Comparison of ENCODE assay signal across 16 mouse cellular contexts in the genomic region with DNA sequence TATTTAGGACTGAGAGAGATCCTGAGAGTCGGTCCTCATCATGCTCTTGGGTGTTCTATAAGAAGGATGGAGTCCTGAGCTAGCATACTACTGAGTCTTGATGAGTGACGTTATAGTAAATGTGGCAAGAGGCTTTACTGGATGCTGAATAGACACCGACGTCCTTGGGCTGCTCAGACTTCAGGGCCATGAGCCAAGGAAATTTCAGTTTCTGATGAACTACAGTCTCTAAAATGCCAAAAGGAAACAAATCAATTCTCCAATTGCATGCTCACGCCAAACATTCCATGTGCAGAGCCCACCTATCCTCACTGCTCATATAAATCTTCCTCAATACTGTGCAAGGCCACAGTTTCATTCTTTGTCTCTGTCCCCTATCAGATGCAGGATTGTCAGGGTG.
DNase-seq lines count a peak whose midpoint lies in the region; ATAC-seq lines count a peak whose summit lies in the region.
"Had no signal": no experiment of that assay in that cellular context is flagged by ENCODE, and none has a peak within 500 bp of the region (broad histone marks: within the 10 kb centered on the region; RNA-seq: fewer than 3 reads in every experiment).

No protein-coding gene starts in this region.

- no peak overlapping the region for H3K9ac ChIP-seq in embryonic facial prominence, embryonic 14.5 days (ENCODE audit: low read depth, low read length)
- no peak overlapping the region for H3K9ac ChIP-seq in kidney, embryonic 15.5 days
- H3K9ac ChIP-seq: forebrain, embryonic 15.5 days; hindbrain, embryonic 13.5 days; intestine, embryonic 15.5 days had no signal

- peak; percentile 18; the same call in 1 of the 2 replicates for ATAC-seq in embryonic facial prominence, embryonic 14.5 days (ENCODE audit: low read depth)
- ATAC-seq in kidney, embryonic 15.5 days (replicated peaks; ENCODE audit: low FRiP score) = no peak
- ATAC-seq: forebrain, embryonic 15.5 days; intestine, embryonic 15.5 days had no signal

- no peak overlapping the region for H3K27ac ChIP-seq in embryonic facial prominence, embryonic 14.5 days (replicated peaks; ENCODE audit: low read depth, low read length)
- no peak overlapping the region for H3K27ac ChIP-seq in embryonic facial prominence, embryonic 10.5 days (replicated peaks)
- no peak overlapping the region for H3K27ac ChIP-seq in kidney, embryonic 15.5 days
- H3K27ac ChIP-seq: forebrain, embryonic 15.5 days; heart, embryonic 10.5 days; hindbrain, embryonic 13.5 days; intestine, embryonic 15.5 days had no signal

- no peaks in the 10 kb centered on the region for H3K9me3 ChIP-seq in embryonic facial prominence, embryonic 14.5 days (ENCODE audit: control insufficient read depth, low read length)
- no peaks in the 10 kb centered on the region for H3K9me3 ChIP-seq in embryonic facial prominence, embryonic 10.5 days
- no peaks in the 10 kb centered on the region for H3K9me3 ChIP-seq in kidney, embryonic 15.5 days (replicated peaks)
- H3K9me3 ChIP-seq: forebrain, embryonic 15.5 days; heart, embryonic 10.5 days; hindbrain, embryonic 13.5 days; intestine, embryonic 15.5 days had no signal

- H3K4me1 ChIP-seq in embryonic facial prominence, embryonic 14.5 days (ENCODE audit: control insufficient read depth, insufficient read depth, low read length) = no peaks in the 10 kb centered on the region
- H3K4me1 ChIP-seq in embryonic facial prominence, embryonic 10.5 days = peaks cover 10% of the 10 kb centered on the region
- no peaks in the 10 kb centered on the region for H3K4me1 ChIP-seq in kidney, embryonic 15.5 days
- H3K4me1 ChIP-seq: forebrain, embryonic 15.5 days; heart, embryonic 10.5 days; hindbrain, embryonic 13.5 days; intestine, embryonic 15.5 days had no signal

- no peak overlapping the region for H3K4me3 ChIP-seq in embryonic facial prominence, embryonic 14.5 days (ENCODE audit: low read depth, low read length)
- no peak overlapping the region for H3K4me3 ChIP-seq in embryonic facial prominence, embryonic 10.5 days
- no peak overlapping the region for H3K4me3 ChIP-seq in kidney, embryonic 15.5 days (replicated peaks)
- H3K4me3 ChIP-seq: forebrain, embryonic 15.5 days; heart, embryonic 10.5 days; hindbrain, embryonic 13.5 days; intestine, embryonic 15.5 days had no signal

- no peaks in the 10 kb centered on the region for H3K36me3 ChIP-seq in embryonic facial prominence, embryonic 14.5 days (ENCODE audit: control insufficient read depth, insufficient read depth, low read length)
- H3K36me3 ChIP-seq in embryonic facial prominence, embryonic 10.5 days (replicated peaks) = no peaks in the 10 kb centered on the region
- H3K36me3 ChIP-seq in kidney, embryonic 15.5 days = no peaks in the 10 kb centered on the region
- H3K36me3 ChIP-seq: forebrain, embryonic 15.5 days; heart, embryonic 10.5 days; hindbrain, embryonic 13.5 days; intestine, embryonic 15.5 days had no signal

- no peaks in the 10 kb centered on the region for H3K27me3 ChIP-seq in embryonic facial prominence, embryonic 14.5 days (replicated peaks; ENCODE audit: control insufficient read depth, insufficient read depth, low read length)
- H3K27me3 ChIP-seq in embryonic facial prominence, embryonic 10.5 days (replicated peaks; ENCODE audit: low read depth, poor library complexity, severe bottlenecking) = no peaks in the 10 kb centered on the region
- no peaks in the 10 kb centered on the region for H3K27me3 ChIP-seq in kidney, embryonic 15.5 days
- H3K27me3 ChIP-seq: forebrain, embryonic 15.5 days; hindbrain, embryonic 13.5 days; intestine, embryonic 15.5 days had no signal

- DNase-seq in embryonic facial prominence, embryonic 14.5 days (ENCODE audit: low spot score) = peak; percentile 20
- no peak for DNase-seq in embryonic facial prominence, embryonic 10.5 days (ENCODE audit: low spot score)
- peak; percentile 10 for DNase-seq in kidney, postnatal 10 days
- peak; percentile 50 for DNase-seq in adrenal gland, postnatal 14 days
- DNase-seq in gastrocnemius, postnatal 4 days (ENCODE audit: low spot score in 2 of 2) = no peak
- DNase-seq: cerebellum, adult 2 months; cerebellum, postnatal 10 days; gastrocnemius, postnatal 36 days; heart, adult 18-20 months; heart, postnatal 10 days; heart, postnatal 4 days had no signal

- H3K4me2 ChIP-seq in embryonic facial prominence, embryonic 14.5 days (ENCODE audit: low read depth, low read length) = no peak overlapping the region
- H3K4me2 ChIP-seq in kidney, embryonic 15.5 days = no peak overlapping the region
- H3K4me2 ChIP-seq: forebrain, embryonic 15.5 days; hindbrain, embryonic 13.5 days; intestine, embryonic 15.5 days had no signal

- 62% methylated on average over 5 of the region's 5 CpGs for WGBS in embryonic facial prominence, embryonic 14.5 days
- 92% methylated on average over 5 of the region's 5 CpGs for WGBS in embryonic facial prominence, embryonic 10.5 days
- 60% methylated on average over 5 of the region's 5 CpGs for WGBS in kidney, embryonic 15.5 days

Comparison
In these comparisons a context has a peak if more than half of its experiments do, and no peak if none do; other contexts are left out.
1. DNase-seq: peak in embryonic facial prominence, embryonic 14.5 days (single experiment), kidney, postnatal 10 days (single experiment) and adrenal gland, postnatal 14 days (single experiment); none in embryonic facial prominence, embryonic 10.5 days (single experiment) and gastrocnemius, postnatal 4 days (0 of 2).